Mouse (Mus musculus) ovary, adult 18-20 months (tissue): ENCODE data around the gene Plekhh1.
"Not testable (repeated sequence)": the region's sequence is repeated elsewhere in the genome, so short reads cannot be mapped to it uniquely, and the experiment has no call there.

Experiments
- DNase-seq: peaks from one replicate; pipeline ENCODE4 v3.0.0; 2022; ENCODE audit warnings: low spot score, mixed read lengths

The Plekhh1 gene

DNA sequence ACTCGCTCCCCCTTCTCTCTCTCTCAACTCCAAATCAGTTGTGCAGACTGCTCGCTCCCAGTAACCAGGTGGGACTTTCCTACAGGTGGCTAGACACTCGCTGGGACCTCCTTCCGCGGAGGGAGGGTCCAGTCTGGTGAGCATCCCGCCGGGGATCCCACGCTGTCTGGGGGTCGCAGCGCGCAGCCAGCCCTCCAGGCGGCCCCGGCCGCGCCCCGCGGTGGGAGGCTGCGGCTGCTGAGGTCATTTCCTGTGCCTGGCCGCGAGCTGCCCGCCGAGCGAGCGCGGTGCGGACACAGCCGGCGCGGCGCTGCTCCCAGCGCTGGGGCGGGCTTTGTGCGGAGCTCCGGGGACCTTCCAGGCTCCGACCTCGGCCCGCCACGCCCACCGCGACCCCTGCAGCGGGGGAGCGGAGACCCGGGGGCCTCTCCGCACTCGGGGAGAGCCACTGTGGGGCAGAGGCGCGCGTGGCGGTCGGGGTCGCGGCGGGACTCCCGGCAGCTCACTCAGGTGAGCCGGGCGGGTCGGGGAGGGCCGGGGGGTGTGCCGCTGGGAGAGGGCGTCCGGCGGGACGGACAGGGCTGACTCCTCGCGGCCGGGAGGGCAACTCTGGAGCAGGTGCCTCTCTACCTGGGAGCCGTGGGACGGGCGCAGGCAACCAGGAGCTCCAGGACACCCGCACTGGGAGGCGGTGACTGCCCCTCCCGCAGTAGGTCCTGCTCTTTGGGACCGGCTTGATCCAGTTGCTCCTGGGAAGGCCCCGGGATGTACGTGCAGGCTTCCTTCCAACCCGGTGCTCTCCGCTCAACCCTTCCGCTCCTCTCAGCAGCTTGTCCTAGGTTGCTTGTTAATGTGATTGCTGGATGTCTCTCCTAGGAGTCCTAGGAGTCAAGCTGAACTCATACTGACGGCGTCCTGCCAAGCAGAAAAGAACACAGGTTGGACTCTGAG, at the start of gene Plekhh1:
TSS of gene Plekhh1 (plus strand) at position 253 of the 951 bp plus-strand sequence.
- DNase-seq, result no peak

DNA sequence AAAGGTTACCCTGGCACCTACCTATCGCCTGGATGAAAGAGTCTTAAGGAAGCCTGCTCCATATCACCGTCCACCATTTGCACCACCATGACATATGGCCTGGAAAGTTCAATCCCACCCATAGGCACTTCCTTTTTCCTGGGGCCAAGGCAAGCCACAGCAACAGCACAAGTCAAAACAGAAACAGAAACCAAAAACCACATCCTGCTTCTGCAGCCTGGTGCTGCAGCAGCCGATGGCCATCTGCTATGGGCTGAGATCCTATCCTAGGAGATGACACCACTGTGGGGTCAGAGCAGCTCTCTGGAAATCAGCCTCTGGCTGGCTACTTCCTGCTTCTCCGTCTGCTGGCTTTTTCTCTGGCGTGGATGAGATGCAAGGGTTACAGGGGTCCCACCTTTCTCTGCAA, 48.3 kb upstream of the Plekhh1 start:
- DNase-seq, result no peak

DNA sequence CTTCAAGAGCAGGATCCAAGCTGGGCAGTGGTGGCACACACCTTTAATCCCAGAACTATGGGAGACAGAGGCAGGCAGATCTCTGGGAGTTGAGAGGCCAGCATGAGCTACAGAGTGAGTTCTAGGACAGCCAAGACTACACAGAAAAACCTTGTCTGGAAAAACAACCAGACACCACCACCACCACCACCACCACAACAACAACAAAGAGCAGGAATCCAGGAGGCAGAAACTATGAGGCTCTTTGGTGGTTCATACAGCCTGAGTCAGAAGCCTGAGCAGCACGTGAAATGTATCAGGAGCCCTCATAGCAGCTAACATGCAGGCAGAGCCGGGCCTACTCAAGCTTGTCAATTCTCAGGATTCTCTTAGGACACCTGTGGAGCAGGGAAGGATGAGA, 47.8 kb upstream of the Plekhh1 start:
- no peak for DNase-seq

DNA sequence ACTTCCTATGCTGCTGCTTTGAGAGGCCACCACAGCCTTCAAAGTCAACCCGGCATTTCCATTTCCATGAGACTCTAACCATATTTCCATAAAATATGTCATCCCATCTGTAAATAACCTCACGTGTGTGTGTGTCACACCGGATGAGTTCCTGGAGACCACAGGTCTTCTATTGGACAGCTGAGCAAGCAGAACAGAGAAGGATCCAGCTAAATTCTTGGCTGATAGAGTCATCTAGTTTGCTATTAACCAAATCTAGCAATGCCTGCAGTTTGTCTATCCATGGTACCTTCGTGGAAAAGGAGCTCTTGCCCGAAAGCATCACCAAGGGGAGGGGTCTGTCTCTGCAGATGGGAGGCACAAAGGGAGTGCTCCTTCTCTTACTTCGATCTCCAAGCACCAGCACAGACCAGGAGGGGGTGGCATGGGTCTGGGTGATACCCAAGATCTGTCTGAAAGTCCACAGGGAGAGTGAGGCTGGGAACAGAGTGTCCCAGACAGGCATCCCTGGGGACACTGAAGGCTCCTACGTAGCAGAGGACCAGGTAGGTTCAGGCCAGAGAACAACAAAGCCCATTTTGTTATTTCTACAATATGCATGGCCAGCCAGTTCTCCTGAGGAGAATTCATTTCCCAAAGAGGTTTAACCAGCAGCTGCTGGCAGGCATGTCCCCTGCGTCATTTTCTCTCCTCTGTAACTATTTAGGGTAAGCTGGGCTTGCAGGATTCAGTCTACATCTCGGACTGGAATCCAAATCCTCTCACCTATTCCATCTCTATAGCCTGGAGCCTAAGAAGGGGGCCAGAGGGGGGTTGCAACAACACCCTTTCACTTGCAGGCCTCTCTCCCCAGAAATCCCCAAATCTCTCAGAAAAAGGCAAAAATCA, 46.8 kb upstream of the Plekhh1 start:
- DNase-seq, result no peak

DNA sequence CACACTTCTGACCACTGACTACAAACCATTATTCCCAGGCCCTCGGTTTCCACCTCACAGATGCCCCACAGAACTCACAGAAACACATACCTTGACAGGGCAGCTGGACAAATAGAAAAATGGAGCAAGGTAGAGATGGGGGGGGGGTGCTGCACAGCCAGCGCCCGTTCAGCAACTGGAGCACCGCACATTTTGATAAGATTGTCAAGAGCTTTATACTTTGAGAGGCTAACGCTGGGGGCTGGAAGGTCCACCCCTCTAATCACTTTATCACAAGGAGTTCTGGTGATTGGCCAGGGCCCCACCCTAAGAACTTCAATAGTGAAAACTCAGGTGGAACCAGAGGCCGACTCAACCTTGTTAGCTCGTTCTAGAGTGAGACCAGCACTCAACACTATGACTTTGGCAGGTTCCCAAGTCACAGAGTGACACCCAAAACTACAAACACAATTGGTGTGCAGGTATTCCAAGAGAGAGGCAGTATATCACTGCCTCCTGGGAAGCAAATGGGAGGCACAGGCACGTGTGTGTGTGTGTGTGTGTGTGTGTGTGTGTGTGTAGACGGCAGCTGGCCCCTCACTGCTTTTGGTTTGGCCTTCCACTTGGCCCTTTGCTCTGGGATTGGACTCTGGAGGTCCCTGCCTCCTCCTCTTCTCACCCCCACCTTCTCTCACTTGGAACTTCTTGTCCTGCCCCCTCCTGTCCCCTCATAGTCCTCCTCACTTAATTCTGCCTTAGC, 45.5 kb upstream of the Plekhh1 start:
- no peak for DNase-seq

DNA sequence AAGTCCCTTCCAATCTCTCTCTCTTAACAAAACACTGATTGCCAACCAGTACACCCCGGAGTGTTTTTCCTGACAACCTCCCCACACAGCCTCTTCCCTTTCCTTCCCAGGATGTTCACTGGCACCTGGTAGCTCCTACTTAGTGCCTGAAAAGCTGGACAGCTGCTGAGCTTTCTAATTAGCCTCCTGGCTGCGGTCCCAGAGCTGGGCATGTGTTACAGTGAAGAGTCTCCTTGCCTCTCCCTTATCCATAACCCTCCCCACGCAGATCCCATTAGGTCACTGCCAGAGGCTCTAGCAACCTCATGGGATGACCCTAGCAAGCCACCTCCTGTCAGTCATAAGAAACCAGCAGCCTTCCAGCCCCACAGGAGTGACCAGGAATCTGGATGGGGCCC, 44.9 kb upstream of the Plekhh1 start:
- DNase-seq, result no peak

DNA sequence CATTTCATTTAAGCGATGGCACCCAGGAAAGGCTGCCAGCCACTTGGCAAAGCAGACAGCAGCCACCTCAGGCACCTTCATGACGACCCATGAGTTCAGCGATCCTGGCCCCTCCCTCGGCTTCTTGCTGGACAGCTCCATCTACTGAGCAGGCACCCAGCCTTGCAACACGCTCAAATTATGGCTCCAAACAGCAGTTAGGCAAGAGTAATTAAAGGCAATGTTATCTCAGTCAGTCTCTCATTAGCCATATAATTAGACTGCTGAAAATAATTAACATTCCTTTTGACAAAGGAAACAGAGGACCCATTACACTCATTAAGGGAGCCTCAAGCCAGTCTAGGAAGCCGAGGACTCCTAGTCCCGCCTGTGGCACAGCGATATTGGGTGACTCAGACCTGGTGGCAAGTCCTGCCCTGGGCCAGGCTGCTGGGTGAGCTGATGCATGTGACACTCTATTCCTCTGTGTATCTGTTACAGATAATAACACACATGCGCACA, 41.3 kb upstream of the Plekhh1 start:
- DNase-seq, result no peak

DNA sequence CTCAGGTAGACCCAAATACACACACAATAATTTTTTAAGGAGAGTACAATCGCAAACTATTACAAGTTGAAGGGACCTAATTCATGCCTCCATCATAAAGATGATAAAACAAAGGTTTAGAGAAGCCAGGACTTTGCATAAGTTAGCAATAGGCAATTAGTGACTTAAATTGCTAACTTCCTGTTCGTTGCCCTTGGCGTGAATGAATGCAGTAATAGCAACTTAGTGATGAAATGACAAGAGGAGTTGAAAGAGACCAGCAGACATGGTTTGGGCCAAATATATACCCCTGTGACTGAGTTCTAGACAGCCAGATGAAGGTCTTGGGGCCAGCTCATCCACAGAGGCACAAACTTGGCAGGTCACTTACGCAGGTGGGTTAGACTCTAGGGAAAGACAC, 32.7 kb upstream of the Plekhh1 start:
- no peak for DNase-seq

DNA sequence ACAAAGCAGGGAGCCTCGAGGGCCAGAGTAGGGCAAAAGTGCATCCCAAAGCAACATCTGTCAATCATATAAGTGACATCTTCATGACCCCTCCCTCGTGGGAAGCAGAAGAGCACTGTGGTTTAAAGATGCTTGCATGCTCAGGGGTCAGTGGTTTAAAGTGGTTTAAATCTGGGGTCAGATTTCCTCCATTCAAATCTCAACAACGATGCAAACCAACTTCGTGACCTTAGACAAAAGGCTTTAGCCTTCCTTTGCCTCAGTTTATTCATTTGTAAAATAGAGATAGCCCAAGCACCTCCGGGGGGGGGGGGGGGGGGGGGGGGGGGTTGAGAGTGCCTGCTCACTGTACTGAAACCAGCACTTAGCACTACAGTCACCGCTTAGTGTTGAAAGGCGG, 32.3 kb upstream of the Plekhh1 start:
- no peak for DNase-seq

DNA sequence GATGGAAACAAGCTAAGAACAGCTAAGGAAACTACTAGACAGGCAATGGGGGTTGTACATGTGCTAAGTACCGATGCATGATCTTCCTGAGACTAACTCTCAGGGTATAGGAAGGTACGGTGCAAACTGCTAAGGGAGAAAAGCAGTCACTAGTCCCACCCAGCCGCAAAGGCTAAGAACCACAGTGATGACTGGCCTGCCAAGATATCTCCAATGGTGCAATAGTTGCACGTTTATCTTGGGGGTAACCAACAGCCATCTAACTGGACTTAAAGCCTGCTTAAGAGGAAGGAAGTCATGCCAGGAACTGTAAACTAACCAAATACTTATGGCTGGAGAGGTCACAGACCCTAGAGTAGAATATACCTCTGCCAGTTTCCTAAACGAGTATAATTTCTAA, 26.6 kb upstream of the Plekhh1 start:
- DNase-seq, result no peak

DNA sequence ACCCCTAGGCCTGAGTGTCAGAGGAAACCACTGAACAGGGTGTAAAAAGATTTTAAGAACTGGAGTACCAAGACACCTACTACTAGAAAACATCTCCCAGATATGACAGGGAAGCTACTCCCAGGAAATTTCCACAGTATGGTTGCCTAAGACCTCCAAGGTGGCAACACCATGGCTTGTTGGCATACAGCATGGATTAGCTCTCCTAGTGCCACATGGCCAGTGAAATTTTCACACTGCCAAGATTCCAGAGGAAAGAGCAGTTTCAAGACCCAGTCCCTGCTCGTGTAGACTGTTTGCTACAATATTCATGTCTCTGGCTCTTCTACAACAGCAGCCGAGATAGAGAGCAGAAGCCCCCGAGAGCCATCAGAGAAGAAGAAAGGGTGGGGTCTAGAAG, 26.0 kb upstream of the Plekhh1 start:
- no peak for DNase-seq

DNA sequence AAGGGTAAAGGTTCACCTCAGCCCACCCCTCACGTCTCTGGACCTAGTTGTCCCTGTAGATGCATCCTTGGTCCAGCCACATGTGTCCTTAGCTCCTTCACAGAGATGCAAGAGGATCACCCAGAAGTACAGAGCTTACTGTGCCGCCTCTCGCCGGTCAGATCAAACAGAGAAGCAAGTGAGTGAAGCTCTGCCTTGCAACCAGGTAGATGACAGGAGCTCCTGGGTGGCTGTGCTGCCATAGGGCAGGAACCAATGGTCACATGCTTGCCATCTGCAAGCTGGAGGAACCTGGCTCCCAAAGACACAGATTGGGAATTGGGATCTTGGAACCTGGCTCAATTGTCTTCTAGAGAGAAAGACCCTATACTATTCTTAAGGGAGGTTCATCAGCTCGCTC, 23.5 kb upstream of the Plekhh1 start:
- DNase-seq, result no peak

DNA sequence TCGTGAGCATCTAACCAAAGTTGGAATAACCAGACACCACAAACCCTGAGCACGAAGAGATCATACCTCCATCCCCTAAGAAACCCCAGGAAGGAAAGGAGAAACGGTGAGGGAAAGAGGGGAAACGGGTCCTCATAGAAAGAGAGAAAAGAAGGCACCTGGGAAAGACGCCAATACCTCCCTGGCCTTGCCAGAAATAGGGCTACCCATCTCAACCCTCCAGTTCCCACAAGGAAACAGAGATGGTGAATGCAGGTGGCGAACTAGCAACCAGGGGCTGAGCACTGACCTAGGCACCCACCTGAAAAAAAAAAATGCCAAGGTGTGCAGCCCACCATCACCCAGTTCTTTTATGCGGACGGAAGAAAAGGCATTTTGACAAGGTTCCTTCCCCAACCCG, 22.9 kb upstream of the Plekhh1 start:
- DNase-seq, result no peak

DNA sequence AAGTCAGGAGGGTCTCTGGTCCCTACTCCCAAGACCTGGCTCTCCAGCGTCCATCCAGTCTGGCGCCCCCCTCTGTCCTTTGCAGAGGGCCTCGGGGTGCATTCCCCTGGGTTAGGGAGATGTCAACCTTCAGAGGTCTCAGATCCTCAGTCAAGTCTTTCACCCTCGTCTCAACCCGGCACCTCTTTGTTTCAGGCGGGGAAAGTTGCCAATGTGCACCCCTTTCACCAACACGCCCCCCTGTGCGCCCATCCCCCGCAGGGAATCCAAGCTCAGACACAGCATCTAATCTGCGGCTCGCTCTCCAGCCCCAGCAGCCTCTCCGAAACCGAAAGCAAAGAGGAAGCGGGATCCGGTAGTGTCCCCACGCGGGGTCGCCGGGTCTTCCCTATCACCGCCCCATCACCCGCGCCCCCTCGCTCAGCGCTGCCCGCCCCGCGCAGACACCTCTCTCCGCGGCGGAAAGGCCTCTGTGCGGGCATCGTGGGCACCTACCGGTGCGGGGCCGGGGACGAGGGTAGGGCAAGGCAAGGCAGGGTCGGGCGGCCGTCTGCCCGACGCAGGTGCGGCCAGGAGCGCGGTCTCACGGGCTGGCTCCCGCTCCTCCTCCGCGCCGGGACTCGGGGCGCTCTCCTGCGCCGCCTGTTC, 22.4 kb upstream of the Plekhh1 start:
- no peak for DNase-seq

DNA sequence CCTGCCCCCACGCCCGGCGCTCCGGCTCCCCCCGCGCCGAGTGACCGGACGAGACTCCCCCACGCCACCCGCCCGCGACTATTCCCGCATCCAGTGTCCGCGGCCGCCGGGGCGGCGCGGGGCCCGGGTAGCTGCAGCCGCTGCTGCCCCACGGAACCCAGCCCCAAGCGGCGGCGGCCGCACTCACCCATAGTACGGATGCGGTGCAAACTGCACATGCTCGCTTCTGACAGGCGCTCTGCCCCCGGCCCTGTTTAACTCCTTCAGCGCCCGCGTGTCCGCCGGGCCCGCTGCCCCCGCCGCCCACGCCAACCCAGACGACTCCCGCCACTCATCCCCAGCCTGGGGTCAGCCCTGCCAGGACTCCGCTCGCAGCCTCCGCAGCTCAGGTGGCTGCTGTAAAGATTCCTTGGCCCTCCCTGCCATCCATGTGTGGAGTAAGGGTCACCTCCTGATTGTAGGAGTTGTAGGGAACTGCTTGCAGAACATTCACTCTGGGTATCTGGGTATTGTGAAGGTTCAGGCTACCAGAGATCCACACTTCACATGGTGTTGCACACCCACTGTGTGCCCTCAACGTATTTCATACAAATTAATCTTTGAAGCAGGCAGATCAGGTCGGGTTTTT, 21.7 kb upstream of the Plekhh1 start, which contains the start of gene Tmem229b:
TSS of gene Tmem229b (minus strand) at position 502 of the 628 bp plus-strand sequence.
- DNase-seq, result no peak

DNA sequence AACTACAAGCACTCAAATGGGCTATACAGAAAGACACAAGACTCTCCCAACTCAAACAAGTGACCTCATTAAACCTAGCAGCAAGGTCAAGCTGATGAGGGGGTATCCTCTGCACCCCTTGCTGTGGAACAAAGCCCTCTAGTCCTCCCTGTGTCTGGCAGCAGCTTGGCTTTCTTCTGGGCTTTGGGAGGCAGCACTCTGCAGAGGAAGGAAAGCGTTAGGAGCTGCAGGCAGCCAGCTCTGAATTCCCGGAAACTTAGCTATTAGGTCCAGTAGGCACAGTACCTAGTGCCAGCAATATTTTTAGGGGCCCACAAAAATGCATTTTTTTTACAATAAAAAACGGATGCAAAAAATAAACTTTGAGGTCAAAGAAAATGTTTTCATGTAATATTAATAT, 18.4 kb upstream of the Plekhh1 start:
- no peak for DNase-seq

DNA sequence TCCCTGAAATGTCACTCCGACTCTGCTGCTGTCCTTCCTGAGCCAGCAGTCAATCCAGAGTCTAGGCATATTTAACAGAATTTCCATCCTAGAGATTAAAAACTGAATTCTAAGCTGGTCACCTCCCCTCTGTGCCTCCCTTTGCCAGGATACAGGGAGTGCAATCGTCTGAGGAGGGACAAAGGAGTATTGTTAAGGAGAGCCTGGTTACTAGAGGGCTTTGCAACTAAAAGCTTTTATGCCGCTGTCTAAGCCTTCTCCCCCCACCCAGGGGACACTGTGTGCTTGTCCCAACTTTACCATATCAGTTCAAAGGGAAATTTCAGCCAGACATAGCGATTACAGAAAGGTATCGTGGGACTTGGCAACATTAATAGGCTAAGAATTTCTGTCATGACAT, 12.9 kb upstream of the Plekhh1 start:
- DNase-seq, result no peak

DNA sequence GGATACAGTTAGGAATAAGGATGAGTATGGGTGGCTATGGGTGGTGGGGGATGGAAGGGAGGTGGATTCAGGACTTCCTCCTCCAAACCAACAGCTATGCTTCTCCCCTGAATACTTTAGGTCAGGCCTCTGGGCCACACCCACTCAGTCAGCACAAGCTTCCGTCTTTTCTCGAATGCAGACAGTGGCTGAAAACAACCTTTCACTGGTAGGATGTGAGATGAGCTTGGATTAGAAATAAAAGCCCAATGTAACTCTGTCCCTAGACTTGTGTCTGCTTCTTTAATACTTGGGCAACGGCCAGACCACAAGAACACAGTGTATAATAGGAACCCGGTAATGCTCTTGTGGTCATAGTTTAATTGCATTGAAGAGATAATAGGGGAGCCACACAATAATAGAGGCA, 11.0 kb upstream of the Plekhh1 start:
- DNase-seq, result no peak

DNA sequence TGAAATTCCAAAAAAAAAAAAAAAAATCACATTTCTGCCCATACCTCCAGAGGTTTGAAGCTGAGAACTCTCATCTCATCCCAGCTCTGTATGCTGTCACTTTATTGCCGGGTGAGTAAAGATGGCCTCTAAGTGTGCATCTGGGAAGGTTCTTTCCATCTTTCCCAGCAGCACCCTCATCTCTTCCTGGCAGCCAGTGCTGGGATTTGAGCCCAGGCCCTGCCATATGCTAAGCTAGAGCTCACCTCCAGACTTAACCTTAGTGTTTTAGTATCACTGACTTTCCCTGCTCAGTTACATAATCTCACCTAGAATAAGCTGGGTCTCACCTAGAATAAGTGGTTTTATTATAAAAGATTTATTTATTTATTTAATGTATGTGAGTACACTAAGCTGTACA, 7.1 kb upstream of the Plekhh1 start:
- DNase-seq, result no peak

DNA sequence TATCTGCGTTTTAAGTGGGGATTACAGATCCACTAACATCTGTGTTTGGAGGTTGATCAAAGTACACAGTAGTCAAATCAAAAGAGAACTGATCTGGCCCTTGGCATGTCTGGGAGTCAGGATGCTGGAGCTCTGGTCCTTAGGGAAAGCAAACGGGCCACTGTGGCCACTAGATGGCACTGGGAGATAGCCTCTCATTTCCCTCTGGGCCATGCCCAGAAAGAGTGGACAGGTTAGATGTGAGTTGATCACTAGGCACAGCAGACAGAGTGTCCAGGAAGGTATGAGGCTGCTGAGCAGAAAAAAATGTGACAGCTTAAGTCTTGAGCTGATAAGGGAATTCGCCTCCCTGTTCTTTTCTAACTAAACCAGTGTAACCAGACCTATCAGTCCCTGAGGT, 6.1 kb upstream of the Plekhh1 start:
- no peak for DNase-seq

DNA sequence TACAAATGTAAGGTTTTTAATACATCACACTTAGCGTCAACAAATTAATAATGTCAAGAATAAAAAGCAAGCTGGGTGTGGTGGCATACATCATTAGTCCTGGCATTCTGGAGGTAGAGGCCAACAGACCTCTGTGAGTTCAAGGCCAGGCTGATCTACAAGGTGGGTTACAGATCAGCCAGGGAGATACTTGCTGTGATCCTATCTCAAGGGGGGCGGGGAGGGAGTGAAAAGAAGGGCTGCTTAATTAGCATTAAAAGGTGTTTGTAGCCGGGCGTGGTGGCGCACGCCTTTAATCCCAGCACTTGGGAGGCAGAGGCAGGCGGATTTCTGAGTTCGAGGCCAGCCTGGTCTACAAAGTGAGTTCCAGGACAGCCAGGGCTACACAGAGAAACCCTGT, 1.4 kb upstream of the Plekhh1 start:
- not testable (repeated sequence) for DNase-seq
